Mouse (Mus musculus): ENCODE measurements around the gene Mfsd4a.
A peak's percentile ranks its signal among the peaks of the same experiment; 100 is the strongest.

Mfsd4a gene

GRCm38 (mm10) chr1:131989476-131989875 is 78.4 kb downstream of the Mfsd4a start:
- DNase-seq (ENCODE audit: low spot score), result no peak

GRCm38 (mm10) chr1:131987432-131987831 is 80.4 kb downstream of the Mfsd4a start:
- DNase-seq (ENCODE audit: low spot score), result no peak

- no peak for DNase-seq (ENCODE audit: low spot score)
Observed at GRCm38 (mm10) chr1:131983806-131984205, 84.1 kb downstream of the Mfsd4a start.

- peak; percentile 76 for DNase-seq (ENCODE audit: low spot score)
Observed at GRCm38 (mm10) chr1:131982907-131983306, 85.0 kb downstream of the Mfsd4a start.

GRCm38 (mm10) chr1:131981378-131982013 is 86.4 kb downstream of the Mfsd4a start:
- DNase-seq (ENCODE audit: low spot score), result peak; percentile 44

GRCm38 (mm10) chr1:131980471-131980870 is 87.4 kb downstream of the Mfsd4a start:
- no peak for DNase-seq (ENCODE audit: low spot score)

- no peak for DNase-seq (ENCODE audit: low spot score)
Observed at GRCm38 (mm10) chr1:131976886-131977285, 91.0 kb downstream of the Mfsd4a start.

GRCm38 (mm10) chr1:131973991-131974390 is 93.9 kb downstream of the Mfsd4a start:
- DNase-seq (ENCODE audit: low spot score), result no peak
